ENCODE assay signal across 16 mouse cellular contexts in the genomic region with DNA sequence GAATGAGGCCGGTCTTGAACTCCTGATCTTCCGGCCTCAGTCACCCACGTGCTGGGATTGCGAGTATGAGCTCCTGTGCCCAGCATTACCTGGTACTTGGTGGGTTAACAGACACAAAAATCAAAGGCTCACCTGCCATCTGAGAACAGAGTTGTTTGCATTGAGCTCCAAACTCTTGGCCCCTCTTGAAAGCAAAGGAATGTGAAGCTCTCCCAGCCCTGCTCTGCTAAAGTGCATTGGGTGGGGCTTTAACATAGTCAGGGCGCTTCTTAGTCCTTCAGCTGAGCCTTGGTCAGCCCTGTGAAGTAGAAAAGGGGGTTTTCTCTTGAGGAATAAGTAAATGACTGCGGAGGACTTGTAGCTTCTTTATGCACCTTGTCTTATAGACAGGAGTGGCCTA. TPM values are rescaled to one million over a fixed set of nuclear protein-coding genes. Genes with fewer than 3 reads are reported as not detected.
"Had no signal": no experiment of that assay in that cellular context is flagged by ENCODE, and none has a peak within 500 bp of the region (broad histone marks: within the 10 kb centered on the region; RNA-seq: fewer than 3 reads in every experiment).

No protein-coding gene starts in this region.

- H3K9ac ChIP-seq: kidney, embryonic 15.5 days; limb, embryonic 13.5 days; liver, embryonic 14.5 days; midbrain, embryonic 15.5 days; neural tube, embryonic 12.5 days had no signal

- H3K27ac ChIP-seq: kidney, embryonic 15.5 days; limb, embryonic 13.5 days; liver, embryonic 14.5 days; macrophage; midbrain, embryonic 15.5 days; neural tube, embryonic 12.5 days had no signal

- ATAC-seq: inflammation-experienced regulatory T-cells, adult 6 months; midbrain, embryonic 15.5 days had no signal

- H3K9me3 ChIP-seq: kidney, embryonic 15.5 days; limb, embryonic 13.5 days; megakaryocyte, embryonic 14.5 days; midbrain, embryonic 15.5 days; neural tube, embryonic 12.5 days had no signal

- H3K4me2 ChIP-seq: kidney, embryonic 15.5 days; limb, embryonic 13.5 days; midbrain, embryonic 11.5 days; midbrain, embryonic 15.5 days; neural tube, embryonic 12.5 days had no signal

- H3K4me3 ChIP-seq: kidney, embryonic 15.5 days; limb, embryonic 13.5 days; megakaryocyte, embryonic 14.5 days; midbrain, embryonic 15.5 days; neural tube, embryonic 12.5 days had no signal

- H3K27me3 ChIP-seq: kidney, embryonic 15.5 days; limb, embryonic 13.5 days; megakaryocyte, embryonic 14.5 days; midbrain, embryonic 15.5 days; neural tube, embryonic 12.5 days had no signal

- DNase-seq: kidney, adult 11 months; kidney, postnatal 14 days; left cerebral cortex, postnatal 4 days; right cerebral cortex, postnatal 4 days; spleen, adult 18-20 months; thymus, adult 18-20 months; thymus, postnatal 14 days had no signal

RNA-seq across cellular contexts. Expression of a gene that starts 37.7 kb away (rescaled TPM):
- polyA plus RNA-seq: inflammation-experienced regulatory T-cells, adult 6 months; macrophage had no signal
